Mouse (Mus musculus) activated CD4-positive, CD25-positive, alpha-beta regulatory T cell, adult 4 months (primary cell): ENCODE measurements around the gene Cgnl1. TPM values are rescaled to one million over a fixed set of nuclear protein-coding genes. Genes with fewer than 3 reads are reported as not detected.

ENCODE experiments used
- ATAC-seq: one replicate; pipeline ENCODE4 v1.8.0; 2017
- polyA plus RNA-seq, 2 experiments: library from polyadenylated mRNA; unstranded; fragments of 100-300 nt; shearing (Covaris generic); gene quantifications; one replicate each; pipeline ENCODE4 v1.2.1; 2017

The Cgnl1 gene
- polyA plus RNA-seq, 2 experiments from 2014 or later, result not detected

- ATAC-seq, result no peak
These were observed 105.0 kb downstream of the Cgnl1 start for GRCm38 (mm10) chr9:71666432-71666831.

GRCm38 (mm10) chr9:71665493-71665892 lies 105.9 kb downstream of the Cgnl1 start:
- ATAC-seq, result no peak

- ATAC-seq, result no peak
These were observed 106.5 kb downstream of the Cgnl1 start for GRCm38 (mm10) chr9:71664855-71665254.

GRCm38 (mm10) chr9:71663421-71664217 lies 107.8 kb downstream of the Cgnl1 start:
- ATAC-seq, result no peak

- no peak for ATAC-seq
These were observed 110.9 kb downstream of the Cgnl1 start for GRCm38 (mm10) chr9:71660540-71660939.

GRCm38 (mm10) chr9:71659681-71660080 lies 111.7 kb downstream of the Cgnl1 start:
- ATAC-seq, result no peak

- no peak for ATAC-seq
These were observed 114.2 kb downstream of the Cgnl1 start for GRCm38 (mm10) chr9:71657199-71657598.

GRCm38 (mm10) chr9:71654861-71655260 lies 116.5 kb downstream of the Cgnl1 start:
- no peak for ATAC-seq

- ATAC-seq, result no peak
These were observed 125.3 kb downstream of the Cgnl1 start for GRCm38 (mm10) chr9:71646115-71646514.

- ATAC-seq, result no peak
These were observed 127.8 kb downstream of the Cgnl1 start for GRCm38 (mm10) chr9:71643611-71644010.

GRCm38 (mm10) chr9:71642270-71642669 lies 129.1 kb downstream of the Cgnl1 start:
- no peak for ATAC-seq

- no peak for ATAC-seq
These were observed 131.0 kb downstream of the Cgnl1 start for GRCm38 (mm10) chr9:71640361-71640927.

GRCm38 (mm10) chr9:71638198-71638597 lies 133.2 kb downstream of the Cgnl1 start:
- no peak for ATAC-seq

- ATAC-seq, result no peak
These were observed 134.5 kb downstream of the Cgnl1 start for GRCm38 (mm10) chr9:71636854-71637253.

- ATAC-seq, result no peak
These were observed 135.8 kb downstream of the Cgnl1 start for GRCm38 (mm10) chr9:71635627-71636026.

GRCm38 (mm10) chr9:71634916-71635315 lies 136.5 kb downstream of the Cgnl1 start:
- ATAC-seq, result no peak

- ATAC-seq, result no peak
These were observed 142.5 kb downstream of the Cgnl1 start for GRCm38 (mm10) chr9:71628921-71629320.

GRCm38 (mm10) chr9:71628286-71628685 lies 143.1 kb downstream of the Cgnl1 start:
- no peak for ATAC-seq

- ATAC-seq, result no peak
These were observed 145.4 kb downstream of the Cgnl1 start for GRCm38 (mm10) chr9:71625961-71626360.

GRCm38 (mm10) chr9:71624793-71625495 lies 146.5 kb downstream of the Cgnl1 start:
- ATAC-seq, result no peak

- ATAC-seq, result no peak
These were observed 147.4 kb downstream of the Cgnl1 start for GRCm38 (mm10) chr9:71623871-71624569.

- ATAC-seq, result no peak
These were observed 148.8 kb downstream of the Cgnl1 start for GRCm38 (mm10) chr9:71622593-71622992.

- ATAC-seq, result no peak
These were observed 149.4 kb downstream of the Cgnl1 start for GRCm38 (mm10) chr9:71621968-71622367.
